Mouse (Mus musculus) fibroblast of lung, adult 2 months (primary cell): ENCODE measurements around the gene Babam2.
"Not testable (repeated sequence)": the region's sequence is repeated elsewhere in the genome, so short reads cannot be mapped to it uniquely, and the experiment has no call there.

ENCODE experiments used
- DNase-seq: peaks from one replicate; pipeline ENCODE4 v3.0.0-alpha.2; 2011; ENCODE audit warnings: low read depth

Gene Babam2

DNA sequence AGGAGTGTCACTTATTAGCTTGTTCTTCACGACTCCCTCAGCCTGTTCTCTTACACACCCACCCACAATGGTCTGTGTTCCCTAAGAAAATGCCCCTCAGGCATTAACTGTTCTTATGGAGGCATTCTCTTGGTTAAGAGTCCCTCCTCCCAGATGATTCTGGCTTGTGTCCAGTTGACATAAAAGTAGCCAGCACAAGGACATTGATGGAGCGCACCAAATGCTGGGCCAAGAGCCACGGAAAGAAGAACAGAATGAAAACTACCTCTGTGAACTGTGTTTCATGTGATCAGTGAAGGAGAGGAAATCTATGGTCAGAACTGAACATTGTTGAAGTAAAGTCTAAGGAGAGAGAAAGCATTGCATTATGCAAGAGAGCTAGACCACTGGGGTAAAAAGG is 89.7 kb downstream of the Babam2 start:
- DNase-seq = no peak

DNA sequence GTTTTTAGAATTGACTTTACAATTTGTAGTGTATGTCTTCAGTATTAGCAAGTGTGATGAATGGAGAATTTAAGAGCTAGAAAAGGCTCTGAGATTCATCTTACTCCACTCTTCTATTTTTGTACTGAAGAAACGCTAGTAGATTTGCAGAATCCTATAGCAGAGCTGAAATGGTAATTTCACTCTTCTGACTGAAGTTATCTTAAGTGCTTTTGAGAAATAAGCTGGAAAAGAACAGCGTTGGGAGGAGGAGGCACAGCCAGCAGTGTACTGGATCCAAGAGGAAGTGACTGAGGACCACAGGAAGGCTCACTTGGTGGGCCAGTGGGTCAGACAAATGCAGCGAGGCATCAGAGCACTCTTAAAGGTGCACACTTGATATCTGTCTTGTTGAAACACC is 90.1 kb downstream of the Babam2 start:
- no peak for DNase-seq

DNA sequence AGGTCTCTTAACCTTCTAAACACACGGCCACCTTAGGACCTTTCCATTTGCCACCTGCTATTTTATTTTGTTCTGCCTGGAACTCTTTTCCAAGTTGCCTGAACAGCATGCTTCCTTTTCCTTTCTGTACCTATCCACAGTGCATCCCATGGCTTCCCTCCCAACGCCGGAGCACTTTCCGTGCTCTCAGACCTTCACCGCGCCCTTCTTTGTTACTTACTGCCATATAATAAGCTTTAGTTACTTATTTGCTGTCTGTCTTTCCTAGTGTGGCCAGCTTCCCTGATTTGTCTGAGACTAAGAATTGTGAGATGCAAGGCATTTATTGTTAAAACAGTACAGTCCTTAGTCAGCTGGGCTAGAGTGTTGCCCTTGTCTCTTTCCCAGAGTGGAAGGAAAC is 94.9 kb downstream of the Babam2 start:
- peak; percentile 35 for DNase-seq

DNA sequence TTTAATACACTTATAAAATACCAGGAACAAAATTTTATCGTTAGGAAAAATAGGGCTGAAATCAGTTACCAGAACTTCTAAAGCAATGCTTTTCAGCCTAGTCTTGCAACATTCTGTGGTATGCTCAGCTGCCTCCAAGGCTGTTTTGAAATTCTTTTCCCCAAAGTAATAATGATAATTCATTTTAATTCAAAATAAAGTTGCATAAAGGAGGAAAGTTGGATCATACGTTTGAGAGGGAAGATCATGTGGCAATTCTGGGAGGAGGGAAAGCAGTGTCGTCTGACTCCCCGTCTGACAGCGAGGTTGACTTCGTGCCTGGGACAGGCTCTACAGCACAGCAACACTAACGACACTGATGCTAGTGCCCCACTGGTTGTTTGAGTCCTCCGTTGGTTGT is 95.4 kb downstream of the Babam2 start:
- DNase-seq = peak; percentile 66

DNA sequence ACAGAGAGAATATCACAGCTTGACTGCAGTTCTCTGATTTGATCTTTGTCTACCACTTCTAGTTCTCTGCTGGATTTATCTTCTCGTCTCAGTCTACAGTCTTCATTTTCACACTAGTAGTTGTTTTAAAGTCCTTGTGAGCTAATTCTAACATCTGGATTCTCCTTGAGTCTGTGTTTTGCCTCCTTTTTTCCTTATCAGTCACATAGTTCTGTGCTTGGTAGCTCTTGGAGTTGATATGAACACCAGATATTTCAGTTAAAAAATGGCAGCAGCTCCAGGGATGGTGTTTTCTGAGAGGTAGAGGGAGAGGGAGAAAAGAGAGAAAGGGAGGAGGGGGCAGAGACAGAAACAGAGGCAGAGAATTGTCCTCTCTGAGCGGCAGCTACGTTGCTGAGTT is 97.9 kb downstream of the Babam2 start:
- no peak for DNase-seq

DNA sequence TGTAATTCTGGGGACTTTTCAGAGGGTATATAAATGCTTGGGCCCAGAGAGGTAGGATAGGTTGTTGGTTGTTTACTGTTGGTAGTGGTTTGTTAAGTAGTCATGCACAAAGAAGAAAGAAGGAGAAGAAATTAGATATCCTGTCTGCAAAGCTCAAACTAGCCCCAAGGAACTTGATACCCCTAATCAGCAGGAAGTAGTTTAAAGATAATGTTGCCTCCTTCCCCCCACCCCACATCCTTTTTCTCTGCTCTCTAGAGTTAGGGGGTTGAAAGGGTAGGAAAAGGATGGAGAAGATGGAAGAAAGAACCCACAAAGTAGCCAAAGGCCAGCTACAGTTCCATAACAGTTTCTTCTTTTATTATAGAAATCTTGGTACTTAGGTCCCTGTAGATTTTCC is 99.5 kb downstream of the Babam2 start:
- no peak for DNase-seq

DNA sequence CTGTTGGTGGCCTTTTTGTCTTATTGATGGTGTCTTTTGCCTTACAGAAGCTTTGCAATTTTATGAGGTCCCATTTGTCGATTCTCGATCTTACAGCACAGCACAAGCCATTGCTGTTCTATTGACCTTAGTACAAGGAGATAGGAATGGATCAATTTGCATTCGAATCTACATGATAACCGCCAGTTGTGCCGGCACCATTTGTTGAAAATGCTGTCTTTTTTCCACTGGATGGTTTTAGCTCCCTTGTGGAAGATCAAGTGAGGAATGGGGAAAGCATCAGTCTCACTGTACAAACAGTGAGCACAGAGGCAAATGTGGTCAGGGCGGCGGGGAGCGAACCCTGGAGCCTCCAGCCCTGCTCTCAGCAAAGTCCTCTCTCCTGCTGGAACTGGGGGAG is 106.7 kb downstream of the Babam2 start:
- not testable (repeated sequence) for DNase-seq

DNA sequence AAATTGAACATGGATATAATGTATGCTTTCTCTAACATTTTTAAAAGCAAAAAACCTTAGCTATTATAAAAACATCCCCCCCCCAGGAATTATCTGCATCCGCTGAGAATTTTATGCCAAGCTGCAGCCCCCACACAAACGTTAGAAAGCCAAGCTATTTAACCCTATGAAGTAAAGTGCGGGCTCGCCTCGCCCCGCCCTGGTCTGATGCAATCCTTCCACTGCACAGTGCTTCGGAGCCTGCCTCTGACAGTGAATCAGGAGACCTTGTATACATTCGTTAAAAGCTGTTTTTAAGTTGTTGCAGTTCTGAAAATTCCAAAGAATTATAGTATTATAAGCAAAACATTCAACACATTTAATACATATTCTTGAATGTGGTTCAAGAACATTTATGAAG is 107.3 kb downstream of the Babam2 start:
- no peak for DNase-seq

DNA sequence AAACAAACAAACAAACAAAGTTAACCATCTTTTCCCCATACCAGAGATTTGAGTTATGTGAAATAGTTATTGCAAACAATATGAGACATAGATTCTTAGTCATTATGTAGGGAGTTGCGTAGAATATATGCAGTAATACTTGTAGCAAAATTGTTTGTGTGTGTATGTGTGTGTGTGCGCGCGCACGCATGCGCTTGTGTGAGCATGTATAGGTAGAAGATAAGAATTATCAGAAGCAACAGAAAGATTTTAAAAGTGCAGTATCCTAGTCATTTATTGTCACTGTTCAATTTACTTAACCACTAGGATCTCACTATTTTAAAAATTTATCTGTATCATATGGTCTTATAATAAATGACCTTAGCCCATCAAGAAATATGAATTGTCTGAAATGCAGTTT is 109.8 kb downstream of the Babam2 start:
- DNase-seq = no peak

DNA sequence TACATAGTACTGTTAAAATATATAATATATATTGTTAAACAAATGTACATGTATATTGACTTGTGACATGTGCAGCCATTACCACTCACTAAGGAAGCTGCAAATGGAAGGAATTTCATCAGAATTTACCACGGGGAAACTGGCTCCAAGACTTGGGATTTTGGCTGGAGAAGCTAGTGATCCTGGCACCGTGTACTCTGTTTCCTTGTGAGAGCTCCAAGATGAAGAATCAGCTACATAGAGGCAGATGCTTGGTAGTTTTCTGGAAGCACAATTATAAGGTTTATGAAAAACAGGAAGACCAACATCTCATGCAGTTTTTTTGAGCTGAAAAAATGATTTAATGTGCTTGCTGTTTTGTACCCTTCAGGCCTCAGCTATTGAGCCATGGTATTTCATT is 110.8 kb downstream of the Babam2 start:
- no peak for DNase-seq

DNA sequence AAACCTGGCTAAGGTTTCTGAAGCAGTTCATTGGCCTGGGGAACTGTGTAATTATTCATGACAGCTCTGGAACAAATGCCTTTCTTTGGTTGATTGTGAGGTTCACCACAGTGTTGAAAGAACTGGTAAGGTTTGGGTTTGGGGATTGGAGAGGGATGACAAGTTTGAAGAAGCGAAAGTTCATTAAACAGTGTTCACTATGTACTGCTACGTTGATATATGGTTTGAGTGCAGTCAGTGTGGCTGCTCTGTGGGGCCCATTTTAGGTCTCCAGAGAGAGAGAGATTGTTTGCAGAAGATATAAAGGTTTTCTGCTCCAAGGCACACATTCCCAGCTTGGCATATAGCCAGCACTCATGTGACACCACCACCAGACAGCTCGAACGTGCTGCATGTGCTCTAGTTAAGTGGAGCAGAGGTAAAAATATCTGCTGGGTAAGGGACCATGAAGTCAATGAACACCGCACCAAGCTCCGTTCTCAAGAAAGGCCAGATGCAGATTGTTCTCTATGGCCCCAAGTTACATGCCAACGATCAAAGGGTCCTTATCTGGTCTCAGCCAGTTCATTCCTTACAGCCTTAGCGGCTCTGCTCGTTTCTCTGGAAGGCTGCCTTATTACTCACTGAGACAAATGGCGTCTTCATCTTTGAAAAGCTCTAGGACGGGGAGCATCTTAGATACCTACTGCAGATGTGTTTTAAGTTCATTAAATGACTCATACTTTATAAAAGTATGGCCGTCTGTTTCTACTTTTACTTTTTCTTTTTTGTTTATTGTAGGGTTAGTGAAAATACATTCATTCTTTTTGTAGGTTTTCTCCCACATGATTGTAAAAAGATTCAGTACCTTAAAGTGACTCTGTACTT is 113.5 kb downstream of the Babam2 start:
- DNase-seq = no peak

DNA sequence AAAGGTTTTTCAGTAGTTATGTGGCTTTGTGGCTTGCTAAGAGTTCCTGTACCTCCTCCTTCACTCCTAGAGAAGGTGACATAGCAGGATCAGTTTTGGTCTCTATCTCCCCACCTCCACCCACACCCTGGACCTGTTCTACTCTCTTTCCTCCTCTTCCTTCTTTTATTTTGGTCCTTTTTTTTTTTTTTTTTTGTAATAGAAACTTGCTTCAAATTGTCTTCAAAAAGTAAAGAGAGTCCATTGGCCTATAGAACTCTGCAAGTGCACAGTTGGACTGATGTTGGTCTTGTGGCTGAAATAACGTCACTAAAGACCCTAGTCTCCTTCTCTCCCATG is 114.1 kb downstream of the Babam2 start:
- no peak for DNase-seq

DNA sequence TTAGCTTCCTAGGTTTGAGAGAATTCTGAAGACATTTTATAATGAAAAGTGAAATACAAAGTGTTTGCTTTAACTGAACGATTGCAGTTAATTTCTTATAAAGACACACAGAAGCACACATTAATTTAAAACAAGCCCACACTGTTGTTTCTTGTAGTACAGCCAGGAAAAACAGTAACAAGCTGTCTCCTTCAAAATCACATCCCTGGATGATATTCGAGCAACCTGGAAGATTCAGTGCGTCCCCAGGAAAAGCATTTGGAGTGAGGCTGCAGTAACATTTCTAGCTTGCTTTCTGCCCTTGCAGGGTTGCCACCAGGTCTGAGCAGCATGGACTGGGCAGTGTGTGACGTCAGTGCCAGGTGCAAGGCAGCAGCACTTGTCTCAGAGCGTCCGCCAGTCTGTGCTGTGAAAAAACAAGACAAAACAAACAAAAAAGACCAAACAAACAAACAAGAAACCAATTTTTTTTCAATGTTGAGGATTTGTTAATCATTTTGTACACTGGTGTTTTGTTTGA is 115.7 kb downstream of the Babam2 start:
- DNase-seq = no peak

DNA sequence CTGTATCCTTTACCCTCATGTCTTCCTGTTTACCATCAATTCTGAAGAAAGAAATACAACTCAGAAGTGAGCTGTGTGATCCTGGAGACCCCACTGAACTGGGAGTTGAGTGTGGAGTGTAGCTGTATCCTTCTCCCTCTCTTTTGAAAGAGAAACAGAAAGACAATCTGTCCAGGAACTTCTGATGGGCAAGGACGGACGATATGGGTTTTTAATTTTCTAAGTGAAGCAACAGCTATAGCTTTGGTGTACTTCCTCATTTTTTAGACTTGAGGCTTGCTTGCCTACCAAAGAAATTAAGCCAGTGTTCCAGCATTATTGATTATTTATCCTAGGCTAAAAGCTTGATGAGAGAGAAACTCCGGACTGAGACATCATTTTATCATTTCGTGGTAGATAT is 116.6 kb downstream of the Babam2 start:
- no peak for DNase-seq

DNA sequence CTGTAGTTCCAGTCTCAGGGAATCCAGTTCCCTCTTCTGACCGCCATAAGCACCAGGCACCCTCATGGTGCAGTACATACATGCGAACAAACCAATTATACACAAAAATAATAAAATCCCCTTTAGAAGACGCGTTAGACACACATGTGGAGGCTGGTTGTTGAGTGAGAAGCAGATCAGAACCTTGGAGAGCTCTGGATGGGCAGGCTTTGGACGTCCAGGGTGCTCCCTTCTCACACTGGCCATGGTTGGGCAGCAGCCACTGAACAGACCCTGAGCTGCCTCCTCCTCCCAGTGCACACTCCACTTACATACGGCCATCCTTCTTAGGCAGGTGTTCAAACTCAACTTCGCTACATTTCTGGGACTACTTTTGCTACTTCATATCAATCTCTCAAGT is 117.6 kb downstream of the Babam2 start:
- no peak for DNase-seq

DNA sequence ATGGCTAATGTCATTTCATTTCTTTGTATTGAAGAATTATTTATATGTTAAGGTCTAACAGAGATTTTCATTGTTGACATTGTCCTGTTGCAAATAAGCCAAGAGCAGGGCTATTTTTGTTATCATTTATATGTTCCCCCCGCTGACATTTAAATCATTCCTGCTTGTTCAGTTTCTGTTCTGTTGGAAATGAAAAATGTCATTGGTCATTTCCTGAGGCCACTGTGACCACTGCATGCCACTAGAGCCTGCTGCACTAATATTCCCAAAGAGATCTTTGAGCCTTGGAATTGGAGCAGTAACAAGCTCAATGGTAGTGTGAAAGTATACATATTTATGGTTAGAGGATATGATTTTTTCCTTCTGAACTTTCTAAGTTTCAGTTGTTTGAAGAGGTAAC is 118.6 kb downstream of the Babam2 start:
- no peak for DNase-seq

DNA sequence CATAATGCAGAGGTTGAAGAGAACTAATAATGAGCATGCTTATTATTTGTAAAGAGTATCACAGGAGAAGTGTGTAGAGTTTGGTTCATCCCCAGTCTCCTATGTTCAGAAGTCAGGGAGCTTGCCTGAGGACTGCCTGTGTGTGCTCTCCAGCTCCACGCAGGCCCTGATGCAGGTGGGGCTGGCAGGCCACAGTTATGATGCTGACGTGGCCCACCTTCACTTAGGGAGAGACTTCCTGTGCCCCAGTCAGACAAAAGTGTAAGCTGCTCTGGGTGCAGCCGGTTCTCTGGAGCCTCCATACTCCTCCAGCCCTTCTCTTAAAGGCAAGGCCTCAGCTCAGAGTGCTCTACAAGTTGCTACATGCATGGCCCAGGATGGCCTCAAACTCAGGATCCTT is 123.3 kb downstream of the Babam2 start:
- no peak for DNase-seq

DNA sequence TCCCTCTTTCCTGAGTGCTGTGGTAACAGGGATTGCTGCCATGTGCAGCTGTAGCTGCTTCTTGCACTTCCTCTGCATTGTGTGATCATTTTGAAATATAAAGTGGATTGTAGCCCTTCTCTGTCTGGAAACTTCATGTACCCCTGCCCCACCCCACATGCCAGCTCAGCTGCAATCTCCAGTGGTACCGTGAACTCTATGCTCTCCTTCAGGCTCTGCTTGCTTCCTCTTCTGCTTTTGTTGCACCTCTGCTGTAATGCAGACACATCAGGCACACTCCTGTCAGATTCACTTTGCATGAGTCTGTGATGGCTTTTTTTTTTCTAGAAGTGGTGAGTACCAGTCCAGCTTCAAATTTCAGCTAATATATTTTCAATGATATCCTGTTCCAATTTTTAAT is 123.7 kb downstream of the Babam2 start:
- no peak for DNase-seq

DNA sequence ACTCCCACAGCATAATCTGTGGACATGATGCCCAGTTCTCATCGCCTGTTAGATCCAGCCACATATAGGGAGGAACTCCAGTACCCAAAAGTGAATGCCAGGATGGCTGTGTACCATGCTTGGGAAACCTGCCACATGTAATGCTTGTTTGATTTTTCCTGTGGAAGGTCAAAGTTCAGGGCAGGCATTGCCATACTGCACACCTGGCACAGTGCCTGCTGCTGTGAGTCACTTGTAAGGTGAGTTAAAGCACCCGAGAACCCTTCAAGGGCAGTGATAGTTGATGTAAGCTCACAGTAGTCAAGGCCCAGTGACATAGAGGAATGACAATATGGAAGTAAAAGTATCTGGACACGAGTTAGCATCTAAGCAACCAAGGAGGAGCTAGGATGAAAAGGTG is 126.2 kb downstream of the Babam2 start:
- DNase-seq = no peak

DNA sequence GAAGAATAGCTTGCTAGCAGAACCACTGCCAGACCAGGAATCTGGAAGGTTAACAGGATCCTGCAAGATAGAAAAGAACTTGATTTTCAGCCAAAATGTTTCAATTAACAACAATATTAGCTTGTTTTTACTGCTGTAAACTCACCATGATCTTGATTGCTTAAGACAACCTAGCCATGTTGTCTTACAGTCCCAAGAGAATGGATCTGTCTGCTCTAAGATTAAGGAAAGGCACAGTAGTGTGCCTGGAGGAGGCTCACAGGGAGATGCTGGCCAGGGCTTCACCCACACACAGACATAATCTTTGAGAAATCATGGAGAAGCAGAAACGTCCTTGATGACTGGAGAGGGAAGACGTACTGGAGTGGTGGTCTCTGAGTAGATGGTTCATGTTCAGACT is 126.6 kb downstream of the Babam2 start:
- no peak for DNase-seq

DNA sequence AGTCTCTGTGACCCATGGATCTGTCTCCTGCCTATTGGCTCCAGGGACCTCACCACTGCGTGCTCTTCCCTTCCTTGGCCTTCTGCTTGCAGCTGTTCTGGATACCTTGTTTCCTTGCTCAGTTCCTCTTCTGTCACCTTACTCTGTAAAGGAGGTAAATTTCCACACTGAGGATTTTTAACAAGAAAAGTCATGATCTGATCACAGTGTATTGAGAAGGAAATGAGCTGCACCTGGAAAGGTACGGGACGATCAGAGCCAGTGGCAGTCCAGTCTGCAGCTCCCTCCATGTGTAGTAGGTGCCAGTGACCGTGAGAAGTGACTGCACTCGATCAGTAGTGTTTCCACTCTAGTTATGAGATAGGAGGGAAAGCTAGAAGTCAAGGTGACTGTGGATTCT is 129.8 kb downstream of the Babam2 start:
- no peak for DNase-seq

DNA sequence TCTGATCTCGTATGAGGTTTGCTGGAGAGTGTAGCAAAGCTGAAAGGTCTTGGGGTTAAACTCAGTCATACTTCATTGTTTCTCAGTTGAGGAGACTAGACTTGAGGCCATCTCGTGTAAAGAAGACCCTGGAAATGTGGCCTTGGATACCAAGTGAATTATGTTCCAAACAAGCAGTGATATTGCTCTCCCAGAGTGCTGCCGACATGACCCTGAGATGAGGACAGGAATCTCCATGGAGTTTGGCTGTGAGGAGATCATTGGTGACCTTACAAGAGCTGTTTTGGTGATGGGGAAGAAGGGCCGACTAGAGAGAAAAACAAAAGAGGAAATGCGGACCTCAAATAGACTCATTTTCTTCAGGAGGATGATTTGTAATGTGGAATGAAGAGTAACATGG is 130.4 kb downstream of the Babam2 start:
- no peak for DNase-seq

DNA sequence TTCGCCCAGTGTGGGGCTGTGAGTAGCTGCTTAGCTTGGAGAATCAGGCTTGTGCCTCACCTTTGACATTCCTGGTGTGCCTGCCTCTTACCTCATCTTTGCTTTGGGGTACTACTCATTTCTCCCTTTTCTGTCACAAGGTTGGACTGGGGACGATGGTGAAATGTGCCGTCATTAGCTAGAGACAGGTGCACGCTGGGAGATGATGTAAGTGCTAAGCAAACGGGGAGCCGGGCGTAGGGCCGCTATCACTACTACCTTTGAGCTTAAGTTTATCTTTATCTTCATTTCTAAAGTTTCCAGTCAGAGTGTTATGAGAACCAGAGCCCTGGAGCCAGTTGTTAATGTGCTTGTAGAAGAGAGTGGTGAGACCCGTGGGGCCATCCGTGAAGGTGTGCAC is 131.3 kb downstream of the Babam2 start:
- DNase-seq = no peak

DNA sequence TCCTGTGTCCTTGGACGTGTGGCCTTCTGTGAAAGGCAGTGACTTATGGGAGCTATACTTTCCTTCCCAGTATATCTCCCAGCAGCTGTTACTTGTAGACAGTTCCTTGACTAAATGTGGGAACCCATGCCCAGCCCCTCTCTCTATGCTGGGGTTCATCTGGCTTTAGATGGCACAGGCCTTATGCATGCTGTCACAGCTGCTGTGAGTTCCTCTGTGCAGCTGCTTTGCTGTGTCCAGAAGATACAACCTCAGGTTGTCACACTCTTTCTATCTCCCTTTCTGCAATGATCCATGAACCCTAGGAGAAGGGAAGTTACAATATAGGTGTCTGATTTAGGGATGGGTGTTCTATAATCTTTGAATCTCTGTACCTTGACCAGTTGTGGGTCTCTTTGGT is 132.1 kb downstream of the Babam2 start:
- no peak for DNase-seq
